Mouse (Mus musculus): Measurements from ENCODE around the gene Ceacam1.
"Not testable (repeated sequence)": the region's sequence is repeated elsewhere in the genome, so short reads cannot be mapped to it uniquely, and the experiment has no call there.

Ceacam1 gene

GRCm38 (mm10) chr7:25477091-25477751 is at the start of gene Ceacam1:
Ceacam1 (minus strand) TSS chr7:25477603.
- DNase-seq, result peak; percentile 89

- DNase-seq, result peak; percentile 51
Observed at GRCm38 (mm10) chr7:25516070-25516777, 38.8 kb upstream of the Ceacam1 start.

DNA sequence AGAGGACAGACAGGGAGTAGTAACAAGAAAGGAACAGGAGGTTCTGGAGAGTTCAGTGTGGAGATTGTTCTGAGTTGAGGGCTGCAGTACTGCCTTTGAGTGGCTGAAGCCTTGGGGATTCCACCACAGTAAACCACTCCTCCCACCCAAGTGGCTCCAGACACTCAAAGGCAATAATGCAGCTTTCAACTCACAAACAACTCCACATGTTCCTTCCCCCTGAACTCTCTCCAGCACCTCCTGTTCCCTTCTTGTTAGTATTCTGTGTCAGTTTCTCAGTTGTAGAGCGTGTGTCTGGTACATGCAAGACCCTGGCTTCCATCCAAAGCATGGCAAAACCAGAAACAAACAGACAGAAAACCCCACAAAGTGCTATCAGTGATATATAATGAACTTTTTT is 38.3 kb upstream of the Ceacam1 start:
- peak; percentile 26 for DNase-seq

DNA sequence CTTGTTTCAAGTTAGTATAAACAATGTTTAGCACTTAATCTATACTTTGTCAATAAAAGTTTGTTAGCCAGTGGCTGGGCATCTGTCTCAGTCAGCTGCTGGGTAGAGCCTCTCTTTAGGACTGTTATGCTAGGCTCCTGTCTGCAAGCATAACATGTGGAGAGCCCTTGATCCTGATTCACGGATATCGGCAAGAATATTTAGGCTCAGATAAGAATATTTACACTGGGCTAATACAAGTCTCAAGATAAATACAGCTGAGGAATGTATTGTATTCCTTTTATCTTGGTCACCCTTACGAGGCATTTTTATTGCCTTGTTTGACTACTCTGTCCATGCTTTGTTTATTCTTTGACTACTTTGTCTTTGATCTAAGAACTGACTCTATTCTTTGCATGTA is 32.5 kb upstream of the Ceacam1 start:
- DNase-seq, result no peak

GRCm38 (mm10) chr7:25494649-25495048 is 17.2 kb upstream of the Ceacam1 start:
- peak; percentile 53 for DNase-seq

DNA sequence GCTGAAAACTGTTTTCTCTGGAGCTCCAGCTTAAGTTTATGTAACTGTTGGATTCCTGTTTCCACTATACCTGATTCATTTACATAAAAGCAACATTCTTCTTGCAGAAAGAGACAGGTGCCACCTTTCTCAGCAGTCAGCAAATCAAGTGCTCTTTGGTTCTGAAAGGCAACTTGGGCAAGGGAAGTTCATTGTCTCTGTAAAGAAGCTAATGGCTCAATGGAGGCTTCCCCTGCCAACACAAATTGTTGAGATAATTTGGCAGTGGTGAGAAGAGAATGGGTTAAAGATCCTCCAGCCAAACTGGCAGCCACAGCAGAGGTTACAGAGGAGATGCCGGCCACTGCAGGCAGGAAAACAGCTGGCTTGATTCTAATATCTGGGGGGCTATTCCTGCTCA is 13.3 kb upstream of the Ceacam1 start:
- DNase-seq, result peak; percentile 54

GRCm38 (mm10) chr7:25489382-25489781 is 12.0 kb upstream of the Ceacam1 start:
- DNase-seq, result peak; percentile 66

DNA sequence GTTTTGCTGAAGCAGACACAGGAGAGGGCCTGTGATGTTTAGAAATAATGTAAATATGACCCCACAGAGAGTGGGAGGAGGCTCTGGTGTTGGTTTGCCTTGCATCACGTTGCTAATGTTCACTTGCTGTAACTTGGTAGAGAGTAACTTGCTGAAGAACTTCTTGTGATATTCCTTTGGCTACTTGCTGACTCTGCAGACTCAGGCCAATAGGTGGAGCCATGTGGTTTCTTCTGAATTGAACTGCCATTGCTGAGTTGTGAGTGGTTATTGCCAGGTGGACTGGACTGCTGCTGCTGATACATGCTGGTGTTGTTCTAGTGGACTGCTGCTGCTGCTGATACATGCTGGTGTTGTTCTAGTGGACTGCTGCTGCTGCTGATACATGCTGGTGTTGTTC is 8.8 kb upstream of the Ceacam1 start:
- peak; percentile 86 for DNase-seq

- DNase-seq, result no peak
Observed at GRCm38 (mm10) chr7:25485061-25485460, 7.7 kb upstream of the Ceacam1 start.

GRCm38 (mm10) chr7:25483133-25483735 is 5.8 kb upstream of the Ceacam1 start:
- no peak for DNase-seq

DNA sequence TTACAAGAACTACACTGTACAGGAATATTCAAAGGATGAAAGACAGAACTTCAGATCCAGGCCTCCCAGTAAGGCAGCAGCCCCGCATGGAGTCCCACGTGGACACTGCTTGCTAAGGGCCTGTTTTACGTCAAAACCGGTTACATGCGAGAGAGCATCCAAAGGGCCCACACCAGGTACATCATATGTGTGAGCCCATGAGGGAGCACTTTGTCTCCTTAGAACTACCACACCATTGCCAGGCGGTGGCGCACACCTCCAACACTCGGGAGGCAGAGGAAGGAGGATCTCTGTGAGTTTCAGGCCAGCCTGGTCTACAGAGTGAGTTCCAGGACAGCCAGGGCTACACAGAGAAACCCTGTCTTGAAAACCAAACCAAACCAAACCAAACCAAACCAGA is 3.4 kb upstream of the Ceacam1 start:
- DNase-seq, result not testable (repeated sequence)

- DNase-seq, result peak; percentile 80
Observed at GRCm38 (mm10) chr7:25479440-25479839, 2.0 kb upstream of the Ceacam1 start.

DNA sequence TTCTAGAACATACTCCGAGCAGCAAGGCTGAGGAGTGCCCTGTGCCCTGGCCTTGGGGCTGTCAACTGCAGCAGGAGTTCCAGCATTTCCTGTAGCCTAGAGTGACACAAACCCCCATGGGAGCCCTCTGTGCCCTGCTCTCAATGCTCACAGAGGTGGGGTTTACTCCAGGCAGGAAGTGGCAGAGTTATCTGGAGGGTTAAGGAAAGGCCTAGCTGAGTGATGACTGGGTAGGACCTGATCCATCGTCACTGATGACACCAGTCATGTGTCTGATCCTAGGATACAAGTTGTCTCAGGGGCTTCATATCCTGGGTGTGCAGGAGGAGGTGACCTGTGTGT is 320 bp upstream of the Ceacam1 start:
- not testable (repeated sequence) for DNase-seq

DNA sequence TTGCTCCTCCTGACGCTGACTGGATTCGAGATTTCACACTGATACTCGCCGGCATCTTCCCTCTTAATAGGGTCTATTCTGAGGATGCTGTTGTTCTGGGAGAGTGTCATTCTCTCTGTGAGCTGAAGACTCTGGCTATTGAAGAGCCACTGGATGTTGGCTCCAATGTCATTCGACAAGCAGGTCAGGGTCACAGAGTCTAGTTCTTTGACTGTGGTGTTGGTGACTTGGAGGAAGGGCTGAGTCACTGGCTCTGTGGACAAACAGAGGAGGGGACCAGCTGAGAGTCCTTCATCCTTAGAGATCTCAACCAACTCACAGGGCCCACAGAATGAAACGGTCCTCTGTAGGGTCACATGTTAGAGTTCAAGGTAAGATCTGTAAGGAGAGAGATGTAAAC is 5.6 kb downstream of the Ceacam1 start:
- not testable (repeated sequence) for DNase-seq

- not testable (repeated sequence) for DNase-seq
Observed at GRCm38 (mm10) chr7:25465586-25465985, 11.8 kb downstream of the Ceacam1 start.

DNA sequence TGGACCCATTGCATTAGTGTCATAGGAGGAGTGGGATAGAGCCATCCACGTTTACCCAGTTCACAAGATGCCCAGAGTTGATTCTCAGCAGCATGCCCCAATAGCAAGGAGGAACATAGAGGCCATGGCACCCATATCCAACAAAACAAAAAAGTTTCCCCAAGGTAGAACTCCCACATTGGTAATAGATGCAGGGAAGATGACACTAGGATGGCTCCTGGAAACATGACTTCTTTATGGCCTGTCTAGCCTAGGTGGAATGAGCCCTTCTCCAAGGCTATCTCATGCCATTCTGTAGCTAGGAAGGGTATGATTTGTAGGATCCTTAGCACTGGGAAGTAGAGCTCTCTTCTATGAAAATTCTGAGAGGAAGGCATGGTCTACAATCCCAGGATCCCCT is 12.4 kb downstream of the Ceacam1 start:
- no peak for DNase-seq

DNA sequence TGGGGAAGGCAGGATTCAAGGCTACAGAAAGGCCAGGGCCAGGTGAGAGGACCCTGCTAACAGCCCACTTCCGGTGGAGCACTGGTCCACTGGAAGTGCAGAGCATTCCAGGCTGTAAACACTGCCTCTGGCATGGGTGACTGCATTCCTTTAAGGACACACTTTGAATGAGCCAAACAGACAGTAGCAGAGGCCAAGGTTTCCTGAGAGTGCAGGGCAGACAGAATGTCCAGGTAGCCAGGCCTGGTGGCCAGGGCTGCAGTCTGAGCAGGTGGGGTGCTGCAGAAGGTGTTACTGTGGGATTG is 15.4 kb downstream of the Ceacam1 start:
- not testable (repeated sequence) for DNase-seq

DNA sequence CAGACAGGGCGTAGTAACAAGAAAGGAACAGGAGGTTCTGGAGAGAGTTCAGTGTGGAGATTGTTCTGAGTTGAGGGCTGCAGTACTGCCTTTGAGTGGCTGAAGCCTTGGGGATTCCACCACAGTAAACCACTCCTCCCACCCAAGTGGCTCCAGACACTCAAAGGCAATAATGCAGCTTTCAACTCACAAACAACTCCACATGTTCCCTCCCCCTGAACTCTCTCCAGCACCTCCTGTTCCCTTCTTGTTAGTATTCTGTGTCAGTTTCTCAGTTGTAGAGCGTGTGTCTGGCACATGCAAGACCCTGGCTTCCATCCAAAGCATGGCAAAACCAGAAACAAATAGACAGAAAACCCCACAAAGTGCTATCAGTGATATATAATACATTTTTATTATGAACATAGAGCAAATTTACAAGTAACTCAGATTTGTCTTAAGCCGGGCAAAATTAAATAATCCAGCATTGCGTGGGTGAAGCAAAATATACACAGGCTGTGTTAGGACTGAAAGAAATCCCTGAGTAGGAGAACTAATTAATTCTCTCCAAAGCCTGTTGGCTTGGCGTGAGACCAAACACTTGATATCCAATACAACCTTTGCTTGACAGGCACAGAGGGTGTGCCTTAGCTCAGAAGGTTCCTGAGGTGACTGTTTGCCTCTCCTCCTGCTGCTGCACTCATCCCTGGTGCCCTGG is 15.9 kb downstream of the Ceacam1 start:
- DNase-seq, result peak; percentile 47

GRCm38 (mm10) chr7:25452103-25452502 is 25.3 kb downstream of the Ceacam1 start:
- peak; percentile 78 for DNase-seq

DNA sequence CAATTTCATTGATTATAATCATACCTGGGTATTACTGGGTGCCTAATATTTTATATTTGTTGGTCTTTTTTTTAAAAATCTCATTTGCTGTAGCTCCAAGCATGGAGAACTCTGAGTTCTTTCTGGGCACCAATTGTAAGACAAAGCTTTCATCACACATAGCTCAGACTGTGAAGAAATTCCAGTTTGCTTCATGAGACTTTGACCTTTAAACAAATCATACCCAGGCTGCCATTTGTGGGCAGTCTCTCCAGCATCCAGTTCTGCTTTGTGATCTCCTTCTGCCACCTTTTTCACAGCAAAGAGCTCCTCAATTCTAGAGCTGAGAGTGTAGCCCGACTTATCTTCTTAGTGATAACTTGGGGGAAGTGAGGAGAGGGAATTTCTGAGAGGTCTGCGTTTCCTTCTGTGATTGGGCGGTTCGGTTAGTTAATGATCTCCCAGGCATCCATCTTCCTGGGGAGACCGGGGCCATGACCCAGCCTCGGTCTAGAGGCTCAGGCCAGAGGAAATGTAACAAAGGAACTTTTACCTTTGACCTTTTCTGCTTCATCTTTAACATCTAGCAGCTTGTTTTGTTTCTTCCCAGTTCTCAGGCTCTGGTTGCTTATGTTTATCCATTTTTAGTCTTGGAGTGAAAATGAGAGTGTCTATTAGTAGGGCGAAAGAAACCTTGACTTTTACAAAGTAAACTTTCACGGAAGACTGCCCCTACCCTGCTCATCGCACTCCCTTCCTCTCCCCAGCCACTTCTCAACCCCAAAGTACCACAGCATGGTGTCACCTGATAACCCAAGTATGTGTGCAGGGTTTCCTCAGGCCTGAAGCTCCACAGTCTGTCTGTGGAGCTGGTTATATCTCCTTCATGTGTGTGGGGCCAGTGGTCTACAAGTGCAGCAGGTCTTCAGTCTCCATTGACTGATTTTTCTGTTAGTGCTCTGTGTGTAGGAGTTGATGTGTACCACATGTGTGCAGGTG is 27.2 kb downstream of the Ceacam1 start:
- DNase-seq, result peak; percentile 82

DNA sequence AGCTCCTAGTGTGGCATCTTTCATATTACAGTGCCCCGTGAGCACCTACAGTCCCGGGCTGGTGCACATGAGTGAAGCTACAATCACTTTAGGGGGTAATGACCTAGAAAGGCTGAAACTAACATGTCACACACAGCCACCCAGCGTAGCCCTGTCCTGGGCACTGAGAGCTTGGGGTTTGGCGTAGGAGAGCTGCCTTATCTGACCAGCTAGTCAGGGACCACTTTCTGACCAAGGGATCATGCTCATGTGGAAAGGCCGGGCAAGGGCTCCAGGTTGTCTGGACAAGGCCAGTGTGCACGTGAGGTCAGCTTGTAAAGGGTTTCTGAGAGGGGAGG is 36.6 kb downstream of the Ceacam1 start:
- no peak for DNase-seq

DNA sequence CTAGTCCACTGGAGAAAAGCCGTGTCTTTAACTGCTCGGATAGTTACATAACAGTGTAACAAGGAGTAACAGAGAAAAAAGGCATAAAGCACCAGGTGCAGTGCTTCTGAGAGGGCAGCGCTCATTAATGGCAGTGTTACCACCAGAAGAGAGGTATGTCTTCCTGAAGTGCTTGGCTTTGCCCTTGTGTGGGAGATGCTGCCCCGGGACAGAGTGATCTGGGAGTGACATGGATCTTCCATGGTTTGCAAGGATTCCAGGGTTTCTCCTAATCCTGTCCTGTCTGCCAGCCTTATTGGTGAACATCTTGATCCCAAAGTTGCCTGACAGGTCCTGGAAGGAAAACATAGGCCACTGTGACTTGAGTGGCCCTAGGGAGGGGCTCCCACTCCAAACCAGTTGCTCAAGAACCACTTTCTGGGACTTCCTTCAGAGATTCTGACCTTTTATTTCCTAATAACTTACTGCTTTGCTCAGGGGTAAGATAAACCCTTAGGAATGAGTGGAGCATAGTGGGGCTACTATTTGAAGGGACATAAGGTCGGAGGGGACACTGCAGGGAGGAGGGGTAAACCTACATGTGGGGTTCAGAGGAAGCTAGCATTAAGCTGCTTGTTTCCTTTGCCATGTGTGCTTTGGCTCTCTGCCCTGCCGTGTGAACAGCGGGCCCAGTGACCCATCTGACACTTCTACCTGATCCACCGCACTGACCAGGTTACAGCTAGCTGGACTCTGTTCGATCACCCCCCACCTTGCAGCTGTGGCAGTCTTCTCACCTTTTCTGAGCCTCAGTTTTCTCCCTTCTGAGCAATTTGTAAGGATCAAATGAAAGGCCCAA is 37.2 kb downstream of the Ceacam1 start:
- peak; percentile 57 for DNase-seq
